Mouse (Mus musculus) myocyte (in vitro differentiated cells): ENCODE results near the gene Vps37b.

Experiments used
- MAX ChIP-seq: IDR thresholded peaks from one replicate; pipeline ENCODE4 v1.6.1; 2011; ENCODE audit warnings: low read depth, mild to moderate bottlenecking, control low read depth
- MYOD1 ChIP-seq, 3 experiments: IDR thresholded peaks; one replicate each; pipeline ENCODE4 v1.6.1; 2011; ENCODE audit warnings: control low read depth in 2 of 3, low read depth in 2 of 3, mild to moderate bottlenecking in 2 of 3, moderate library complexity in 1 of 3; ENCODE audit not compliant: insufficient read length in 2 of 3, control insufficient read depth in 1 of 3
- POLR2A ChIP-seq: IDR thresholded peaks from one replicate; pipeline ENCODE4 v1.6.1; 2011; ENCODE audit warnings: low read depth, mild to moderate bottlenecking, control low read depth, moderate library complexity; ENCODE audit not compliant: insufficient read length
- USF1 ChIP-seq: IDR thresholded peaks from one replicate; pipeline ENCODE4 v1.6.1; 2011; ENCODE audit warnings: low read depth, mild to moderate bottlenecking, control low read depth, moderate library complexity

GRCm38 (mm10) chr5:123981250-123981554, 50.9 kb downstream of the Vps37b start:
- TF ChIP-seq POLR2A, result no peak
- TF ChIP-seq USF1, result no peak
- no peak for TF ChIP-seq MAX
- TF ChIP-seq MYOD1 (IDR thresholded peaks at IDR 0.05; ENCODE audit: control insufficient read depth in 1 of 3, insufficient read length in 2 of 3, low read depth in 2 of 3), result no peak
